Mouse (Mus musculus) Patski (cell line): Measurements from ENCODE around the gene BB287469. TPM values are rescaled to one million over a fixed set of nuclear protein-coding genes. Genes with fewer than 3 reads are reported as not detected.
"Not testable (repeated sequence)": the region's sequence is repeated elsewhere in the genome, so short reads cannot be mapped to it uniquely, and the experiment has no call there.

Source experiments
- ATAC-seq: fragments of 100-300 bp; one replicate; pipeline ENCODE4 v1.8.0; 2021
- CTCF ChIA-PET: fragments of 350-600 bp; sonication (Branson Sonifier 250); formaldehyde crosslinking; loops from one replicate; lab custom pipeline; 2022; ENCODE audit warnings: inconsistent platforms; lab: Charles Lee
- POLR2A ChIA-PET: fragments of 350-600 bp; sonication (Branson Sonifier 250); formaldehyde crosslinking; loops from one replicate; lab custom pipeline; 2022; ENCODE audit warnings: antibody characterized with exemption, inconsistent platforms; lab: Charles Lee
- DNase-seq: peaks from one replicate; pipeline ENCODE4 v3.0.0-alpha.2; 2011; ENCODE audit warnings: low read depth, low spot score
- H3K27me3 ChIP-seq: fragments of 371-371 bp; one replicate; pipeline ENCODE4 v1.5.1; 2021
- in situ Hi-C: fragments of 300-500 bp; cut with MboI; formaldehyde crosslinking; loops from 3 replicates; pipeline ENCODE4 v1.11.1; 2018; ENCODE audit warnings: low pct_unique_long_range_greater_than_20kb, mixed read lengths
- polyA plus RNA-seq: library from polyadenylated mRNA; unstranded; gene quantifications from one replicate; pipeline ENCODE4 v1.2.3, GENCODE M21; 2021

Gene BB287469
- polyA plus RNA-seq: not detected

DNA sequence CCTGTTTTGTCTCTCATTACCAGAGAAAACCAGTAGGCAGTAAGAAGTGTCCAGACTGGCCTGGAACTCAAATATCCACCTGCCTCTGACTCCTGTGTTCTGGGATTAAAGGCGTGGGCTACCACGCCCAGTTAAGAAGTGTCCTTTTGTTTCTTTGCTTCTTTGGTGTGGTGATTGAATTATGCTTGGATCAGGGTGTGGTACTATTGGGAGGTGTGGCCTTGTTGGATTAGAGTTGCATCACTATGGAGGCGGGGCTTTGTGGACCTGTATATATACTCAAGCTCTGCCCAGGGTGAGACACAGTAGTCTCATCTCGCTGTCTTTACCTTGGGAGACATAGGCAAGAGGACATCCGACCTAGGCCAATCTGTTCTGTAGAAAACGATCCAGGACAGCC lies at the start of gene BB287469:
Gene BB287469 (plus strand): TSS at position 301 of the 400 bp plus-strand sequence.
- H3K27me3 ChIP-seq, DNase-seq, in situ Hi-C loops, CTCF ChIA-PET, POLR2A ChIA-PET, ATAC-seq: not testable (repeated sequence)

DNA sequence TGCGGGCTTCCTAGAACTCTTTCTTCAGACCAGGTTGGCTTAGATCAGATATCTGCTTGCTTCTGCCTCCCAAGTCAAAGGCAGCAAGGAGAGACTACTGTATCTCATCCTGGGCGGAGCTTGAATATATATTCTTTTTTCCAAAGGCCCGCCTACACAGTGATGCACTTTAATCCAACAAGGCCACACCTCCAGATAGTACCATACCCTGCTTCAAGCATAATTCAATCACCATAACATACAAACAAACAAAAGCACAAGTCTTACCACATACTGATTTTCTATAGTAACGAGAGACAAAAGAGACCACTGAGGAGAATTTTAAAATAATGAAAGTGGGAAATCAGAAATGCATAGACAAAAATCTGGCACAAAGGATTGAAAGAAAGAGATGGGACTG lies 40.7 kb upstream of the BB287469 start, which contains the start of gene Gm21319:
Gene Gm21319 (minus strand): TSS at position 101 of the 400 bp plus-strand sequence.
- POLR2A ChIA-PET, DNase-seq, ATAC-seq, in situ Hi-C loops, CTCF ChIA-PET, H3K27me3 ChIP-seq: not testable (repeated sequence)

DNA sequence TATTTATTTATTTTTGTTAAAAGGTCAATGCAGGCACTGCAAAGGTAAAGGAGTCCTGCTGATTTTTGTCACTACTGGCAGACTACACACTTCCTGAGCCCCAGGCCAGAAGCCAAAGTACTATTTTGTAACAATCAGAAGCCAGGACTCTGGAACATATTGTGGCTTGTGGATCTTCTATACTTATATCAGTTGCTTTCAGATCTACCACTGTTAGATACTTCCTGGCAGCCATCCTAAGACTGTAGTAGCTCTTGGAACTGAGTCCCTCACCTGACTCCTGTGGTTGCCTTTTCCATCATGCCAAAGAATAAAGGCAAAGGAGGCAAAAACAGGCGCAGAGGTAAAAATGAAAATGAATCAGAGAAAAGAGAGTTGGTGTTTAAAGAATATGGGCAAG lies 21.2 kb upstream of the BB287469 start, which contains the start of gene Gm21936:
Gene Gm21936 (plus strand): TSS at position 301 of the 400 bp plus-strand sequence.
- CTCF ChIA-PET, DNase-seq, POLR2A ChIA-PET, in situ Hi-C loops, ATAC-seq, H3K27me3 ChIP-seq: not testable (repeated sequence)

DNA sequence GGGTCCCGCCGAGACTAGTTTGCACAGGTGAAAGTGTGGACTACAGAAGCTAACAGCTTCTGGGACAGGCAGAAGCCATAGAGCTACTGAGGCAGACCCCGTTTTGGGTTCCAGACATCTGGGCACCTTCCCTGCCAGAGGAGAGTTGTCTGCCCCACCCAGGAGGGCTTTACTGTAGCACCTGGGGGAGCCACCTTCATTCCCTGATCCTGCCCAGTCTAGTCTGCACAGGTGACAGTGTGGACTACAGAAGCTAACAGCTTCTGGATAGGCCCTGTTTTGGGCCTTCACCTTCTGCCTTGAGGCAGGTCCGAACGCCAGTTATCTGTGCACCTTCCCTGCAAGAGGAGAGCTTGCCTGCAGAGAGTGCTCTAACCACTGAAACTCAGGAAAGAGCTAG lies 18.4 kb upstream of the BB287469 start:
- POLR2A ChIA-PET, DNase-seq, H3K27me3 ChIP-seq, ATAC-seq, in situ Hi-C loops, CTCF ChIA-PET: not testable (repeated sequence)

DNA sequence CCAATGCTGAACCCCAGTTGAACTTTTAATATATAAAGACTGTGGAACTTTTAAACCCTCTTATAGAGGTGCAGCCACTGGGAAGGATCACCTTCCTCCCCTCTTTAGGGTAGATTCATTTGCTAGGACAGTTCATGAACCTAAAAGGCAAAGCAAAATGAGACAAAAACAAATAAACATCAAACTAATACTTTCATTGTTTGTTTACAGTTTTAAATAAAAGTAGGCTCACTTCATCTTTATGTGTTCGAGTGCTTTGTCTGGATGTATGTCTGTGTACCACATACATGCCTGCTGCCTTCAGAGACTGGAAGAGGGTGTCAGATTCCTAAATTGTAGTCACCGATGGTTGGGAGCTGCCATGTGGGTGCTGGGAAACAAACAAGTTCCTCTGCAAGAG lies 25.9 kb downstream of the BB287469 start, which contains the start of gene Gm2001:
Gene Gm2001 (minus strand): TSS at position 101 of the 400 bp plus-strand sequence.
- DNase-seq, POLR2A ChIA-PET, in situ Hi-C loops, H3K27me3 ChIP-seq, CTCF ChIA-PET, ATAC-seq: not testable (repeated sequence)

DNA sequence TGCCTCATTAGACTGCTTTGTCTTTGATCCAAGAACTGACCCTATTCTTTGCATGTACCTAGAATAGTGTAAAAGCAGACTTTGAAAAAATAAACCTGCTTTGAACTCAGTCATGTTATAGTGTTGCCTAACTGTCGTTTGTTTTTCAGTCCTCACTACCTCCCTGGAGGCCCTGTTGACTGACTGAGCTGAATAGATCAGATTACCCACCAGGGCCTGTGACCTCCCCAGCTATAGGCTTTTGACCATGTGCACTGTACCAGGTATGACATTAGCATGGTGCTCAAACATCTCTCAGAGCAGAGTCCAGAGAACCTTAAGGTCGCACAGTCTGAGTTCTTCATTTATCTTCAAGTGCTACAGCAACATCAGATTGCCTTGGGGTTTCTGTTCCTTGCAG lies 34.3 kb downstream of the BB287469 start:
- POLR2A ChIA-PET, CTCF ChIA-PET, in situ Hi-C loops: not testable (repeated sequence)

DNA sequence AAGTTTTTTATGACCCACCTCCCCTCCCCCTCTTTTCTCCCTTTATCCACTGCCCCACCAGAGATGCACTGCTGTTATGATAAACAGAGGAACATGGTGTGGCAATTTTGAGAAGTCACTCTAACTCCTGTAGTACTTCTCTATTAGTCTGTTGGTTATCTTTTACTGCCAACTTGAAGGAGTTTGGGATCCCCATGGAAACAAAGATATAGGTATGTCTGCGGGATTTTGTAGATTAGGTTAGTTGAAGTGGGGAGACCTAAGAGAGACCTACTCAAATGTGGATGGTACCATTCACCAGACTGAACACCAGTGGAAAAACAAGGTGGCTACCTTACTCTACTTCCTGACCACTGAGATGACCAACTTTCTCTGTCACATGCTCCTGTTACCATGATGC lies 39.7 kb downstream of the BB287469 start:
- in situ Hi-C loops, H3K27me3 ChIP-seq, POLR2A ChIA-PET, ATAC-seq, CTCF ChIA-PET, DNase-seq: not testable (repeated sequence)

More for the DNA sequence above, 34.3 kb downstream of the BB287469 start:
- DNase-seq, ATAC-seq, H3K27me3 ChIP-seq: not testable (repeated sequence)

DNA sequence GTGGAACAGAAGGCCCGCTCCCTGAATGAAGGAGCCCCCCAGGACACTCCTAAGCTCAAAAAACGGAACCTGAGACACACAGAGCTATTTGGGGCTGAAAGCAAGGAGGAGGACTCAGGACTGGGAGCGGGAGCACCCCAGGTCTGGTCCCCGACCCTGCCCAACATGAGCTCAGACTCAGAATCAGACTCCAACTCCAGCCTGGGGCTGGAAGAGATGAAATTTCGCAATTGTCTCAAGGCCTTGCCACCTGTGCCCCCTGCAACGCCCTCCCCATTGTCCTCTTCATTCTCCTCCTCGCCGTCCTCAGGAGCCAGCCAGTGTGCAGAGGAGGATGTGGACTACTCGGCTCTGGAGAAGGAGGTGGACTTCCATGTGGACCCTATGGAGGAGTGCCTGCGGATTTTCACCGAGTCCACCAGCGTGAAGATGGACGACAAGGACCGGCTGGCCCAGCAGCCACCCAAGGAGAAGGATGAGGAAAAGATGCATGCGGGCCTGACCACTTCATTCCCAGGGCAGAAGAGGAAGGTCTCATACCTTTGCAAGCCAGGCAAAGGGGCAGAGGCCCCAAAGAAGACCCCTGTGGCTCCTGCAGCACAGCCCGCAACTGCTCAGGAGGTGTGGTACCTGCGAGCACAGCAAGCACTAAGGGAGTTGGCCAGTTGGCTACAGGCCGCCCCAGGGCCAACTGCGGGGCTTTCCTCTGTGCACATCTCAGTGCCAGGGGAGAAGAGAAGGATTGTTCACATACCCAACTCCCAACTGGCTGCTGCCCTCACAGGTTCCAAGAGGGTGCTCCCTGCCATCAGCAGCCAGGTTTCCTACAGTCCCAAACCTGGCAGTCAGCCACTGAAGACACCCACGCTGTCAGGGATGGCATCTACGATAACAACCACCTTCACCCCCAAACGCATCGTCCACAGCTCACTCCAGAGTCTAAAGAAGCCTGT lies 45.6 kb downstream of the BB287469 start:
- DNase-seq, POLR2A ChIA-PET: not testable (repeated sequence)

DNA sequence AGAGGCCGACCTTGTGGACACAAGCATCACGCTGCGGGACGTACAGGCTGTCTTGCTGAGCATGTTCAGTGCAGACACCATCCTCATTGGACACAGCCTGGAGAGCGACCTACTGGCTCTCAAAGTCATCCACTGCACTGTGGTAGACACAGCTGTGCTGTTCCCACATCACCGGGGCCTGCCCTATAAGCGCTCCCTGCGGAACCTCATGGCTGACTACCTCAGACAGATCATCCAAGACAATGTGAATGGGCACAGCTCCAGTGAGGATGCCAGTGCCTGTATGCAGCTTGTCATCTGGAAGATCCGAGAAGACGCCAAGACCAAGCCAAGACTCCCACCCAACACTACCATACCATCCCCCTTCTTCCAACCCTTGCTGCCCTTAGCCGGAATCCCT lies 47.3 kb downstream of the BB287469 start:
- in situ Hi-C loops, POLR2A ChIA-PET, DNase-seq, CTCF ChIA-PET, H3K27me3 ChIP-seq, ATAC-seq: not testable (repeated sequence)

More for the DNA sequence above, 45.6 kb downstream of the BB287469 start:
- in situ Hi-C loops, H3K27me3 ChIP-seq, ATAC-seq, CTCF ChIA-PET: not testable (repeated sequence)

DNA sequence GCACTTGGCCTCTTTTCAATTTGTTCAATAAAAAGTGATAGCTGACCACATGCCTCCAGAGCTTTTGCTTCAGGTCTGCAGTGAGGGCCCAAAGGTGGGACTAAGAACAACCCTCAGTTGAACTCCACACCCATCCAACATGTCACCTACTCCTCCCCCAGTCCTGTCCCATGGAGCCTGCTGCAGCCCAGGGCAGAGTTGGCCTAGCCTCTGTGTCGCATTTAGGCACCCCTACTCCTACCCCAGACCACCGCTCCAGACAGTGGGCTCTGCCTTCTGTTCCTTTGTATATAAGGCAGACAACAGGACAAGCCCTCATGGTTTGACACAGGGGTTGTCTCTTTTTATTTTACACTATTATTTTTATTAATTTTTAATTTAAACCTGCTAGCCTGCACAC lies 47.7 kb downstream of the BB287469 start:
- DNase-seq, CTCF ChIA-PET, ATAC-seq, H3K27me3 ChIP-seq, POLR2A ChIA-PET, in situ Hi-C loops: not testable (repeated sequence)

Other genes with a start within 250 kb of the BB287469 start
- gene Oog1, start 213.9 kb upstream of the BB287469 start, polyA plus RNA-seq: 0.19 TPM
- 0.13 TPM for gene Gm4027, start 197.7 kb upstream of the BB287469 start, polyA plus RNA-seq
- gene Gm16381, start 172.0 kb upstream of the BB287469 start, polyA plus RNA-seq: not detected
- gene Gm21319, start 40.8 kb upstream of the BB287469 start, polyA plus RNA-seq: not detected
- not detected for gene Gm21936, start 21.1 kb upstream of the BB287469 start, polyA plus RNA-seq
- not detected for gene Gm2001, start 25.8 kb downstream of the BB287469 start, polyA plus RNA-seq
- gene Gm2016, start 57.5 kb downstream of the BB287469 start, polyA plus RNA-seq: 0.39 TPM
- 0.32 TPM for gene Gm2022, start 78.8 kb downstream of the BB287469 start, polyA plus RNA-seq
- gene Gm2035, start 103.3 kb downstream of the BB287469 start, polyA plus RNA-seq: not detected
- 0.03 TPM for gene Gm2042, start 137.5 kb downstream of the BB287469 start, polyA plus RNA-seq
- gene Gm2075, start 195.3 kb downstream of the BB287469 start, polyA plus RNA-seq: not detected
- gene Gm6803, start 202.2 kb downstream of the BB287469 start, polyA plus RNA-seq: not detected
- gene Gm2056, start 210.4 kb downstream of the BB287469 start, polyA plus RNA-seq: not detected